Mouse (Mus musculus) limb, embryonic 14.5 days (tissue): ENCODE measurements around the gene Tmem131. TPM values are rescaled to one million over a fixed set of nuclear protein-coding genes. Genes with fewer than 3 reads are reported as not detected.

Experiments used
- ATAC-seq: fragments of 200-750 bp; cut with Nextera tagmentation; 2 replicates; pipeline ENCODE4 v1.8.0; 2017; ENCODE audit warnings: low read depth, moderate number of reproducible peaks, moderate TSS enrichment; ENCODE audit not compliant: low FRiP score
- DNase-seq: peaks from one replicate; pipeline ENCODE4 v3.0.0-alpha.2; 2015; ENCODE audit warnings: low spot score
- H3K27ac ChIP-seq: fragments of 300-500 bp; sonication (generic); replicated peaks from 2 replicates; pipeline ENCODE4 v1.5.1; 2014; ENCODE audit warnings: low read depth, mild to moderate bottlenecking, low read length, moderate library complexity, mixed read lengths
- H3K27me3 ChIP-seq: fragments of 300-500 bp; sonication (generic); 2 replicates; pipeline ENCODE4 v1.6.1; 2014; ENCODE audit warnings: low read length, mixed read lengths; ENCODE audit not compliant: control insufficient read depth, insufficient read depth
- H3K36me3 ChIP-seq: fragments of 300-500 bp; sonication (generic); 2 replicates; pipeline ENCODE4 v1.6.1; 2014; ENCODE audit warnings: mild to moderate bottlenecking, low read length, moderate library complexity, mixed read lengths; ENCODE audit not compliant: control insufficient read depth, insufficient read depth
- H3K4me1 ChIP-seq: fragments of 300-500 bp; sonication (generic); 2 replicates; pipeline ENCODE4 v1.6.1; 2014; ENCODE audit warnings: antibody characterized with exemption, low read length, mixed read lengths; ENCODE audit not compliant: control insufficient read depth, insufficient read depth
- H3K4me2 ChIP-seq: fragments of 300-500 bp; sonication (generic); replicated peaks from 2 replicates; pipeline ENCODE4 v1.6.1; 2014; ENCODE audit warnings: low read depth, mild to moderate bottlenecking, low read length, moderate library complexity; ENCODE audit not compliant: severe bottlenecking
- H3K4me3 ChIP-seq: fragments of 300-500 bp; sonication (generic); replicated peaks from 2 replicates; pipeline ENCODE4 v1.5.1; 2014; ENCODE audit warnings: low read length
- H3K9ac ChIP-seq: fragments of 300-500 bp; sonication (generic); 2 replicates; pipeline ENCODE4 v1.6.1; 2014; ENCODE audit warnings: mild to moderate bottlenecking, low read depth, low read length, moderate library complexity; ENCODE audit not compliant: severe bottlenecking
- H3K9me3 ChIP-seq: fragments of 300-500 bp; sonication (generic); 2 replicates; pipeline ENCODE4 v1.6.1; 2016; ENCODE audit warnings: low read length; ENCODE audit not compliant: control insufficient read depth
- POLR2A ChIP-seq: fragments of 200-500 bp; IDR thresholded peaks from 2 replicates; pipeline ENCODE4 v1.8.0; 2012; ENCODE audit warnings: inconsistent platforms, mild to moderate bottlenecking, moderate library complexity, borderline replicate concordance; ENCODE audit not compliant: insufficient read depth, insufficient read length; ENCODE audit errors: extremely low read depth
- WGBS: fragments of 180-500 bp; shearing (Covaris S2); extraction: QIAGEN DNeasy Blood & Tissue Kit; methylation state at CpG from one replicate; pipeline ENCODE4 v1.1.7; 2014; 5-methylcytosine and 5-hydroxymethylcytosine counted together
- polyA plus RNA-seq, 2 experiments: library from polyadenylated mRNA; depleted of rRNA in 1 of 2; stranded (reverse) in 1 of 2; unstranded in 1 of 2; fragments of >200 nt; fragmentation: Nextera tagmentation in 1 of 2; extraction: Ambion mirVana in 1 of 2; gene quantifications; 2 replicates each; pipeline versions ENCODE4 v1.2.1 to v1.2.3; 2012 to 2014

Gene Tmem131
- polyA plus RNA-seq, 2 experiments, result 22.5 to 42.3 TPM

- H3K4me3 ChIP-seq, result no peak overlapping the region
- H3K4me1 ChIP-seq, result no peaks in the 10 kb centered on the region
- no peak for ATAC-seq
- no peak for TF ChIP-seq POLR2A
- H3K36me3 ChIP-seq, result peaks cover 92% of the 10 kb centered on the region
- no peak for DNase-seq
- no peak overlapping the region for H3K9ac ChIP-seq
- H3K4me2 ChIP-seq, result no peak overlapping the region
- 80% methylated on average over 10 of the region's 10 CpGs for WGBS
- no peaks in the 10 kb centered on the region for H3K27me3 ChIP-seq
- no peak overlapping the region for H3K27ac ChIP-seq
- no peaks in the 10 kb centered on the region for H3K9me3 ChIP-seq
Measured at GRCm38 (mm10) chr1:36797481-36797880, 146.0 kb downstream of the Tmem131 start.

GRCm38 (mm10) chr1:36796711-36797110 lies 146.8 kb downstream of the Tmem131 start:
- H3K27ac ChIP-seq, result no peak overlapping the region
- no peak for TF ChIP-seq POLR2A
- no peaks in the 10 kb centered on the region for H3K9me3 ChIP-seq
- peak; percentile 86 for ATAC-seq
- peaks cover 93% of the 10 kb centered on the region for H3K36me3 ChIP-seq
- H3K9ac ChIP-seq, result no peak overlapping the region
- DNase-seq, result peak; percentile 55
- H3K27me3 ChIP-seq, result no peaks in the 10 kb centered on the region
- no peak overlapping the region for H3K4me2 ChIP-seq
- no peak overlapping the region for H3K4me3 ChIP-seq
- no peaks in the 10 kb centered on the region for H3K4me1 ChIP-seq
- 85% methylated on average over 7 of the region's 7 CpGs for WGBS

- TF ChIP-seq POLR2A, result no peak
- ATAC-seq (no peak), DNase-seq (no peak)
- Histone ChIP-seq H3K4me1 (no peaks in the 10 kb centered on the region), H3K9me3 (no peaks in the 10 kb centered on the region), H3K9ac (no peak overlapping the region), H3K4me3 (no peak overlapping the region), H3K27ac (no peak overlapping the region), H3K4me2 (no peak overlapping the region), H3K36me3 (peaks cover 33% of the 10 kb centered on the region), H3K27me3 (no peaks in the 10 kb centered on the region)
- 79% methylated on average over 8 of the region's 8 CpGs for WGBS
Measured at GRCm38 (mm10) chr1:36789416-36789815, 154.1 kb downstream of the Tmem131 start.

- peaks cover 7% of the 10 kb centered on the region; the same call in 1 of the 2 replicates for H3K36me3 ChIP-seq
- no peak overlapping the region for H3K4me3 ChIP-seq
- TF ChIP-seq POLR2A, result no peak
- H3K4me1 ChIP-seq, result no peaks in the 10 kb centered on the region
- H3K9me3 ChIP-seq, result no peaks in the 10 kb centered on the region
- no peak overlapping the region for H3K27ac ChIP-seq
- no peak overlapping the region for H3K9ac ChIP-seq
- no peak for DNase-seq
- H3K27me3 ChIP-seq, result no peaks in the 10 kb centered on the region
- H3K4me2 ChIP-seq, result no peak overlapping the region
- WGBS, result 91% methylated on average over 7 of the region's 7 CpGs
- no peak for ATAC-seq
Measured at GRCm38 (mm10) chr1:36786377-36786776, 157.1 kb downstream of the Tmem131 start.

GRCm38 (mm10) chr1:36785238-36785641 lies 158.2 kb downstream of the Tmem131 start:
- Histone ChIP-seq H3K9ac (peak overlapping the region; percentile 40), H3K4me1 (no peaks in the 10 kb centered on the region), H3K4me2 (peak overlapping the region; percentile 78), H3K4me3 (peak overlapping the region; percentile 37), H3K27ac (no peak overlapping the region), H3K36me3 (no peaks in the 10 kb centered on the region), H3K27me3 (no peaks in the 10 kb centered on the region), H3K9me3 (no peaks in the 10 kb centered on the region)
- TF ChIP-seq POLR2A, result no peak
- DNase-seq, result peak; percentile 25
- peak; percentile 23; the same call in 1 of the 2 replicates for ATAC-seq
- under 1% methylated on average over 16 of the region's 16 CpGs for WGBS

GRCm38 (mm10) chr1:36784365-36785134 lies 158.9 kb downstream of the Tmem131 start:
- Histone ChIP-seq H3K4me2 (peak overlapping the region; percentile 78), H3K4me3 (peak overlapping the region; percentile 37), H3K9me3 (no peaks in the 10 kb centered on the region), H3K27ac (no peak overlapping the region), H3K27me3 (no peaks in the 10 kb centered on the region), H3K36me3 (no peaks in the 10 kb centered on the region), H3K9ac (peak overlapping the region; percentile 40), H3K4me1 (no peaks in the 10 kb centered on the region)
- WGBS, result 5% methylated on average over 20 of the region's 20 CpGs
- no peak for TF ChIP-seq POLR2A
- ATAC-seq (peak; percentile 61), DNase-seq (peak; percentile 83)
